Mouse (Mus musculus) mouse embryonic stem cell (cell line): ENCODE results near the gene Dip2c.

ENCODE experiments used
- in situ Hi-C, 2 experiments: fragments of 300-500 bp; cut with MboI; formaldehyde crosslinking; loops; 1 replicate in 1 of 2; 3 replicates in 1 of 2; pipeline ENCODE4 v1.14.3; 2019 to 2020; ENCODE audit warnings: low sequenced_read_pairs in 2 of 2, low pct_unique_long_range_greater_than_20kb in 1 of 2, mixed read lengths in 1 of 2; ENCODE audit not compliant: unreplicated experiment in 1 of 2

Gene Dip2c

GRCm38 (mm10) chr13:9398846-9399245, 122.5 kb downstream of the Dip2c start:
- in situ Hi-C loops = no loop called here

DNA sequence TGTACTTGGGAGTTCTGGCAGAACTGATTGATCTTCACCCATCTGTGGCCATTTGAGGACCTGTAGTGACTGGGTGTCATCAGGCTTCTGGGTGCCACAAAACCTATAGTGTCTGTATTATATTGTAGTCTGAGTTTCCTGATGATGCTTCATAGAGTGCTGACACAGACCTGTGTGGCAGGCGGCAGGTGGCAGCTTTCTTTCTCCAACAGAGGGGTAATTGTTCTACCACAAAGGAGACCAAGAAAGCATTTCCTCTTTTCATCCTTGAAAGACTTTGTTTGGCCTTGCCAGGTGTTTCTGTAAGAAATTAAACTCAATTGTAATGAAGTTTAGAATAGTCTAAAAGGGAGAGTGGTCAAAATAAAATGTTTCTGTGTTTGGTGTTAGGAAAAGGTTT, 129.1 kb downstream of the Dip2c start:
- in situ Hi-C loops = no loop called here

DNA sequence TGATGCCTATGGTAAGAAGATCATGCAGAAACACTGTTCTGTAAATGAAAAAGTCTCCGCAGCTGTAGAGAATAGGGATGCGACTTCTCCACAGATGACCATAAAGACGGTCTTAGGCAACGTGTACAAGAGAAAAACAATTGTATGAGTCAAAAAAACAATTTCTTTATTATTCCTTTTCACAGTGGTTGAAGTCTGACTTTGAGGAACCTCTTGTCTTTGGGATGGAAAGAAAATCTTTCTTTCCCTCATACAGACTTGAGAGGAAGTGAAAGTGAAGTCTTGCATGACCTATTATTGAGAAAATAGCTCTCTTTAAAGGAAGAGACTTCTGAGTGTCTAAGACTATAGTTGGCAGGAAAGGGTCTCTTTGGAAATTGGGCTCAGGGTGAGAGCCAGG, 132.7 kb downstream of the Dip2c start:
- in situ Hi-C loops = no loop called here

- in situ Hi-C loops = no loop called here
These were observed 142.1 kb downstream of the Dip2c start for GRCm38 (mm10) chr13:9418441-9418840.

GRCm38 (mm10) chr13:9419213-9419612, 142.9 kb downstream of the Dip2c start:
- in situ Hi-C loops = no loop called here

- in situ Hi-C loops = no loop called here
These were observed 145.6 kb downstream of the Dip2c start for GRCm38 (mm10) chr13:9421949-9422348.

DNA sequence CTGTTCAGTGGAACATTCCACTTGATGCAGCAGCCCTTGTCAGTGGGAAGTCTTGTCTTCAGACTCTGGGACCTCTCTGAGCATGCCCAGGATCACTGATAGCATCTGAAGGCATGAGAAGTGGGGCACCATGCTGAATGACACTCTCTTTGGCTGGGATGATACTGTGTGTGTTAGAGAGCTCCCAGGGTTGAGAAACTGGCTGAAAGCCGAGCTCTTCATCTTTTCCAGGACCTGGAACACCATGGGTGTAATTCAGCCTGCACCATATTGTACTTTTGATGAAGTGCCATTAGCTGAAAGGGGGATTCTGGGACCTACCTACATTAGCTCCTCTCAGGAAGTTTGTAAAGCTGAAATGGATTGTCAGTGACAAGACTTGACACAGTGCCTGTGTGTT, 146.5 kb downstream of the Dip2c start:
- in situ Hi-C loops = no loop called here

DNA sequence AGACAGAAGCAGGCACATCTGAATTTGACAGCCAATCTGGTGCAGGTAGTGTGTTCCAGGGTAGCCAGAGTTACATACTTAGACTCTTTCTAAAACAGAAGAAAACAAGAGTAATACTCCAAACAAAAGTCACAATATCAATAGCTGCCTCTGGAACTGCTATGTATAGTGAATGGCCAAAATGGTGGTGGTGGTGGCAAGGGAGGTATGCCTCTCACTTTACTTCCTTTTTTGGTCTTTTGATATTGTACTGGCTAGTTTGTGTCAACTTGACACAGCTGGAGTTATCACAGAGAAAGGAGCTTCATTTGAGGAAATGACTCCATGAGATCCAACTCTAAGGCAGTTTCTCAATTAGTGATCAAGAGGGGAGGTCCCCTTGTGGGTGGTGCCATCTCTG, 148.1 kb downstream of the Dip2c start:
- in situ Hi-C loops = no loop called here

DNA sequence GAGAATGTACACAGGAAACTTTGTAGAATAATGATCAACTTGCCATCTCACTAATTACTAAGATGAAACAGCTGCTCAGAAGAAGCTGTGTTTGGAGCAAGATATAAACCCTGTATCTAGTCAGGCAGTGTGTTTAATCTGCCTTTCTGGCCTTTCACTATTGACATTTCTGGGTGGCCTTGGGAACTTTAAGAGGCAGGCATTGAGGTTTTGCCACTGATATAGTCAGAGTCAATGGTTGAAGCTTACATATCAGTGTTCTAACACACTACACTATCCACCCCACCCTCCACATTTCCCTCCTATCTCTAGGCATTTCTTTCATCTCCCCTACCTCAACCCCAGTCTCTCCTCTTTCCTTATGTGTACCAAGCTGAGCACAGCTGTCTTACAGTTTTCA, 149.9 kb downstream of the Dip2c start:
- in situ Hi-C loops = no loop called here

DNA sequence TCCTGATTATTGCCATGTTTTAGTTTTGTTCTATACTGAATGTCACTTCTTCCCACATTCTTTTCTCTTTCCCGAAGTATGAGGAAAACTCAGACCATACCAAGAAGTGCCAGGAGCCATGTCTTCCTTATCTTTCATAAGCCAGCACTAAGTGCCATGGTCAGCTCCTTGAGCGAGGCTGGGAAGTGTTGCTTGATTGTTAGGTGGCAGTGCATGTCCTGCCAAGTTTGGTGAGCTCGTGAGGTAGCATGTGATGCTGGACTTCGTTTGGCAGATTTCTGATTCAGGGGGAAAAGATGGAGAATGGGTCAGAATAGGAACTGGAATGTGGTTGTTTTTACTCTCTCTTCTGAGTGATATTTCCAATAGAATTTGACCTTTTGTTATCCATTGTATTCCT, 150.5 kb downstream of the Dip2c start:
- in situ Hi-C loops = no loop called here

GRCm38 (mm10) chr13:9429884-9430283, 153.6 kb downstream of the Dip2c start:
- in situ Hi-C loops = no loop called here

- in situ Hi-C loops = no loop called here
These were observed 154.4 kb downstream of the Dip2c start for GRCm38 (mm10) chr13:9430724-9431123.

GRCm38 (mm10) chr13:9431441-9431840, 155.1 kb downstream of the Dip2c start:
- in situ Hi-C loops = no loop called here

GRCm38 (mm10) chr13:9443066-9443465, 166.7 kb downstream of the Dip2c start:
- in situ Hi-C loops = no loop called here

GRCm38 (mm10) chr13:9445533-9446294, 169.4 kb downstream of the Dip2c start:
- in situ Hi-C loops = no loop called here

DNA sequence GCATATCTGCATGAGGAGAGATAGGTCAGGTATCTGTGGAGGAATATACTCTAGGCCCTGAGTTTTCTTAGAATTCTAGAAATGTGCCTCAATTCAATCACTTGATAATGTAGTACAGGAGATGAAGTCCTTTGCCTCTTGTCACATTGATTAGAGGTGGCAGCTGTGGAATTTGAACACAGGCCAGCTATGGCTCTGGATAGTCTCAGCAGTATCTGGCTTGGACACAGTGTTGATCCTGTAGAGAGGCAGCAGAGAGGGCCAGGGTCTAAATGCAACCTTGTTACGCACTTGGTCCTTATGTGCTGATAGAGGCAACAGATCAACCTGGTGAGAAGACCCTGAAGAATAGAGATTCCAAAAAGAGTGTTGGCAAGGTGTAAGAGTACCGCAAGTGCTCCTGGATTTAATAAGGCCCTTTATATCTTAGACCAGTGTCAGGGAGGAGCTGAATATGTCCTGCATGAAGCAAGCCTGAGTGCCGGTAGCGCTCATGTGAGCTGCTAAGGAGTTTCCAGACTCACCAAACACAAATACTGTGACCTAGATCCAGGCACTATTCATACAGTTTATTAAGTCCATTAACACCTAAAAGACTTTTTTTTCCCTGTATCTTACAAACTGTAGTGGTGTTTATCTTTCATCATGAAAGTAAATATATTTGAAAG, 170.3 kb downstream of the Dip2c start:
- in situ Hi-C loops = no loop called here

DNA sequence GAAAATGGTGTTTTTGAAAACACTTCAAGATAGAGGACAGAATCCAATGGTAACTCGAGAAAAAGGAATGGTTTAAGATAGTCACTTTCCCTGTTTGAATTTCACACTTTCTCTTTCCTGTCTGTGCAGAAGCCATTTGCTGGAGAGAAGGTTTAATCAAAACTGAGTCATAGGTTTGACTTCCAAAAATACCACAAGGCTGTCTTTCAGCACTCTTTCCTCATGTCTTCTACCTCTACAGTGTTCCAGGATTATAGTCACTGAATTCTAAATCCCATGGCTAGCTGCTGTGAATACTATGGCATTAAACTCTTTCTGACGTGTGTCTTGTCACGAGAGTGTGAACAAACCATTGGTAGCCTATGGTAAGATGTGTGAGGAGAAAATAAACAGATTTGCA, 173.9 kb downstream of the Dip2c start:
- in situ Hi-C loops = loop anchor here in 1 of 2 experiments (25.0 kb wide), 1 partner anchor 387 kb away; no protein-coding TSS in a partner anchor

- in situ Hi-C loops = loop anchor here in 1 of 2 experiments (25.0 kb wide), 1 partner anchor 385 kb away; no protein-coding TSS in a partner anchor
These were observed 175.6 kb downstream of the Dip2c start for GRCm38 (mm10) chr13:9451952-9452351.

DNA sequence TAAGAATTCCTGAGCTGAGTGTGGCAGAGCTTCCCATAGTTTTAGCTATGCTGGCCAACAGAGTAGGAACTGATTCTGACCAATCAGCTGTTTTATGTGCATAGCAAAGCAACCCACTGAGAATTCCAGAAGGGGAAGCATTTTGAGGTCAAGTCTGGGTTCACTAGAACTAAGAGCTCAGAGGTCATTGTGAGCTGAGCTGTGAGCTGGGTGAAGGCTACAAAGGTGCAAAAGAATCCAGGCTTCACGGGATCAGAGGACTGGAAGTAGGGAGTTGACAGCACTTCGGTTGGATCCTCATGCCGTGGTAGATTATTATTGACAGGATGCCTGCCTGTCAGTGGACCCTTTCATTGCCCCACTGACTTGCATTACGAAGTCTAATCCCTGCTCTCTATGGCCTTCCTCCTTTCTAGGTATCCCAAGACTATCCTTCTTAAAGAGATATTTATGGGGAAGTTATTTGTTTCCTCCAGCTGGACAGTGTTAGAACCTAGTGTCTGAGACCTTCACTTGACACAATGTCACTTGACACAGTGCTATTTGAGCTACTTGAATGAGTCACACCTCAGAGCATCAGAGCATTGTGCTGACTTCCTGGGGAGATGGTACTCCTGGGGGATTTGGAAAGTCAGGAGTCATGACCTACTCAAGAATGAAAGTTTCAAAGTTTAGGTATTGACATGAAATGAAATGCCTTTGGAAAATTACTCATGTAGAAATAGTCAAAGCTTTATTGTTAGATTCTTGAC, 178.3 kb downstream of the Dip2c start:
- in situ Hi-C loops = loop anchor here in 1 of 2 experiments (25.0 kb wide), 1 partner anchor 383 kb away; no protein-coding TSS in a partner anchor
